Mouse (Mus musculus) right cerebral cortex, adult 2 months (tissue): ENCODE measurements around the gene Hspa1a.
"Not testable (repeated sequence)": the region's sequence is repeated elsewhere in the genome, so short reads cannot be mapped to it uniquely, and the experiment has no call there.

ENCODE experiments used
- DNase-seq, 2 experiments: peaks; one replicate each; pipeline ENCODE4 v3.0.0; 2021 to 2022; ENCODE audit warnings: low spot score in 2 of 2

The Hspa1a gene

GRCm38 (mm10) chr17:34948721-34949552 is 23.0 kb downstream of the Hspa1a start:
- not testable (repeated sequence) for DNase-seq

DNA sequence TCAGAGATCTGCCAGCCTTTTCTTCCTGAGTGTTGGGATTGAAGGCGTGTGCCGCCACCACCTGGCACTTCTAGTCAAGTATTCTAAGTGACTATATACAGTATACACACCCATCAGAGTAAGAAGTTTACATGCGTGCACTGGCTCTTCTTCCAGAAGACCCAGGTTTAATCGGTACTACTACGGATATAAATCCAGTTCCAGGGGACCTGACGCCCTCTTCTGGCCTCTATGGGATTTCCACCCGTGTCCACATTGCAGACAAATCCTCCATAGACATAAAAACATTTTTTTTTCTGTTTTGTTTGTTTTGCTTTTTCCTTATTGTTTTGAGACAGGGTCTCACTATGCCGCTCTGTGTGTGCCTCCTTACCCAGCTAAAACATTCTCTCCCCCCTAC is 24.4 kb downstream of the Hspa1a start:
- DNase-seq = no peak

DNA sequence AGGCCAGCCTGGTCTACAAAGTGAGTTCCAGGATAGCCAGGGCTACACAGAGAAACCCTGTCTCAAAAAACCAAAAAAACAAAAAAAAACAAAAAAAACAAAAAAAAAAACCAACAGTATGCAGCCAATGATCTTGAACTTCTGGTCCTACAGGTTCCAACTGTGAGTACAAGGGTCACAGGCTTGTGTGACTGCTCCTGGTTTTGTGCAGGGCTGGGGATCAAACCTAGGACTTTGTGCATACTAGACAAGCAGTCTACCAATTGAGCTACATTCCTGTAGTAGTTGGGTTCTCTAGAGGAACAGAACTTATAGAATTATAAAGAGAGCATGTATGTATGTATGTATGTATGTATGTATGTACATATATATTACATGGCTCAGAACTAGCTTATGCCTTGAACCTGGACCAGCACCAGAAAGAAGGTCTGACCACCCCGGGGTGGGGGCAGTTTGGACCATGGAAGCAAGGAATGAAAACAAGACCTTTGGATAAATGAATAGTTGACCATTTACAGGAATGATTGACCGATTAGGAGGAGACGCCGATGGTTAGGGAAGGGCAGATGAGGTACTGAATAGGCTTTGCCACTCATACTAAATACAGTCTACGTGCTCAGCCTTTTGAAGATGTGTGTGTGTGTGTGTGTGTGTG is 25.3 kb downstream of the Hspa1a start:
- DNase-seq = no peak

DNA sequence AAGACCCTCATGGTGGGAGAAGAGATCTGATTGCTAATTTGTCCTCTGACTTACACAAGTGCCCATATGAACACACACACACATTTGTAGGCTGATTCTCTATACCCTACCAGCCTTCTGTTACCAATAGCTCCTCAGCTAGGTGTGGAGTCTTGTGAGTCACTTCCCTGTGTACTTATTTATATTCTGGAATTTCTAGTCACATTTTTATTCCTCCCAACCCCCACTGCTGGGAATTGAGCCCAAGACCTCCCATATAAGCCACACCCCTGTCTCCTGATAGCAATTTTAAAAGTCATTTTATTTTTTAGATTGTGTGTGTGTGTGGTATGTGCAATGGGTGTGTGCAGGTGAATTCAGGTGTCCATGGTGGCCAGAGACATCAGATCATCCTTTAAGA is 27.6 kb downstream of the Hspa1a start:
- DNase-seq = no peak

DNA sequence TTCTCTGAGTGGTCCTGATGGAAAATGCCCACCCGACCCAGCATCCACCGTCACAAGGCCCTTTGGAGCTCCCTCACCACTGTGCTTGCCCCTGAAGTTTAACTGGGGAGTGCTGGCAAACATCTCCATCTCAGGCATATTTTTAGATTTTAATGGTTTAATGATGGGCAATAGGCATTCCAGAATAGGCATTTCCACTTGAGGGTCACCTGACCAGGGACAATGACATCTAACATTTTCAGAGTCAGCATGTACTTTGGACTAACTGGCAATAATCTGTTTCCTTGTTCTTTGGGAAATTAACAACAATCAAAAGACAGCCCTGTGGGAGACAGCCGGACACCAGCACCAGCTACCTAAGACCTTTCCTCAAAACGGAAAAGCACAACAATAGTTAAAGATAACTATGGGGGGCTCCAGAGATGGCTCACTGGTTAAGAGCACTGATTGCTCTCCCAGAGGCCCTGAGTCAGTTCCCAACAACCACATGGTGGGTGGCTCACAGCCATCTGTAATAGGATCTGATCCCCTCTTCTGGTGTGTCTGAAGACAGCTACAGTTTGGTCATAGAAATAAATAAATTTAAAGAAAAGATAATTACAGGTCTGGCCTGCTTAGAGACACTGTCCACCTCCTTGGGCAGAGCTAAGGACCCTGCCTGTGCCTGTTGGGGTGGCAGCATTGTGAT is 28.7 kb downstream of the Hspa1a start:
- no peak for DNase-seq

DNA sequence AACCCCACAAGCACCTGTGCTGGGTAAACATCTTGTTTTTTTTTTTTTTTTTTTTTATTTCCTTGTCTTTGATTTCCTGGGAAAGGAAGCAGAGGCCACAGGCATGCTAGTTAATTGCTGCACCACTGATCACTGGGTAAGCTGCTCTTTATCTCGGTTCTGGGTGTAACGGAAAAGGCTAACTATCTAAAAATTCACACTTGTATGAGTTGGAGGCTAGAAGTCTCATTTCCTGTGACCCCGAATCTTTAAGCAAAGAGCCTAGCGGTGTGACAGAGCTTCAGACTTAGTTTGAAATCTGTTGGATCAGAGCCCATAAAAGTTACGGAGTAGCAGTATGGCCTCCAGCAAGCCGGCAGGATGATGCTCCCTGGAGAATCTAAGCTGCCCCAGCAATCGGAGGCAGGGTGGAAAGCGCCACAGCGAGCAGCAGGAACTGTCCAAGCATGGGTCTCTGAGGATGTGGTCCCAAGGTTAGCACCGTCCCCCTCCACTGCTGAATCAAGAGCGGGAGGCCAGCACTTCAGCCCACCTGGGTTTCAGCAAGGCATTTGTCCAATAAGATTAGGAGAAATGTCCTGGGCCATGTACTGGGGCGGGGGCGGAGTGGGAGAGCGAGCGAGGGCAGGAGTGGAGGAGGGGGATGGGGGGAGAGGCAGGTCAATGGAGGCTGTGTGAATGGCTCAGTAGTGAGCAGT is 30.5 kb downstream of the Hspa1a start:
- no peak for DNase-seq

GRCm38 (mm10) chr17:34937960-34938505 is 33.9 kb downstream of the Hspa1a start:
- no peak for DNase-seq

- DNase-seq = no peak
Observed at GRCm38 (mm10) chr17:34934830-34935229, 37.1 kb downstream of the Hspa1a start.

DNA sequence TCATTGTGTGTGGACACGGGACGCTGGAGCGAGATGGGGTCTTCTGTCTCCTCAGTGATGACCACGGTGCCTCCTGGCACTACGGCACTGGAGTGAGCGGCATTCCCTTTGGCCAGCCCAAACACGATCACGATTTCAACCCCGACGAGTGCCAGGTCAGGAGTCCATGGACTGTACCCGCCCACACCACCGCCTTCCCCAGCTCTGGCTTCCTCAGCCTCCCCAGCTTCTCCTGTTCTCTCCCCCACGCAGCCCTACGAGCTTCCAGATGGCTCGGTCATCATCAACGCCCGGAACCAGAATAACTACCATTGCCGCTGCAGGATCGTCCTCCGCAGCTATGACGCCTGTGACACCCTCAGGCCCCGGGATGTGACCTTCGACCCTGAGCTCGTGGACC is 37.9 kb downstream of the Hspa1a start:
- peak; percentile 33 to 44 for DNase-seq

DNA sequence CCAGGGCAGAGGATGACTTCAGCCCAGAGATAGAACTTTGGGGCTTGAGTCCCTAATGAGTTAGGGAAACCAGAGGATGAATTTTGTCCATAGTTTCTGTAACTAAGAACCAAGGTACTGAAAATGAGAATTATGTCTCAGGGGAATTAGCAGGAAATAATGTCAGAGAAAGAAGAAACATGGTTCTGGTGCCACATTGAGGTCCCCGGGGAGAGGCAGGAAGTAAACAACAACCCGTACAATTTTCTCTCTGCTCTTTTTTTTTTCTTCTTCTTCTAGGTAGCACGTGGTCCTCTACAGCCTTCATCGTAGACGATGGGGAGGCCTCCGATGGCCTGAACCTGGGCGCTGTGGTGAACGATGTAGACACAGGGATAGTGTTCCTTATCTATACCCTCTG is 39.7 kb downstream of the Hspa1a start:
- DNase-seq = no peak

- peak; percentile 52 to 56 for DNase-seq
Observed at GRCm38 (mm10) chr17:34931735-34932098, 40.2 kb downstream of the Hspa1a start.

GRCm38 (mm10) chr17:34931061-34931734 is 40.8 kb downstream of the Hspa1a start, which contains the start of gene Neu1:
Neu1 (plus strand) TSS chr17:34931253.
- DNase-seq = peak; percentile 98 to 99

GRCm38 (mm10) chr17:34928841-34929240 is 43.1 kb downstream of the Hspa1a start:
- no peak for DNase-seq

DNA sequence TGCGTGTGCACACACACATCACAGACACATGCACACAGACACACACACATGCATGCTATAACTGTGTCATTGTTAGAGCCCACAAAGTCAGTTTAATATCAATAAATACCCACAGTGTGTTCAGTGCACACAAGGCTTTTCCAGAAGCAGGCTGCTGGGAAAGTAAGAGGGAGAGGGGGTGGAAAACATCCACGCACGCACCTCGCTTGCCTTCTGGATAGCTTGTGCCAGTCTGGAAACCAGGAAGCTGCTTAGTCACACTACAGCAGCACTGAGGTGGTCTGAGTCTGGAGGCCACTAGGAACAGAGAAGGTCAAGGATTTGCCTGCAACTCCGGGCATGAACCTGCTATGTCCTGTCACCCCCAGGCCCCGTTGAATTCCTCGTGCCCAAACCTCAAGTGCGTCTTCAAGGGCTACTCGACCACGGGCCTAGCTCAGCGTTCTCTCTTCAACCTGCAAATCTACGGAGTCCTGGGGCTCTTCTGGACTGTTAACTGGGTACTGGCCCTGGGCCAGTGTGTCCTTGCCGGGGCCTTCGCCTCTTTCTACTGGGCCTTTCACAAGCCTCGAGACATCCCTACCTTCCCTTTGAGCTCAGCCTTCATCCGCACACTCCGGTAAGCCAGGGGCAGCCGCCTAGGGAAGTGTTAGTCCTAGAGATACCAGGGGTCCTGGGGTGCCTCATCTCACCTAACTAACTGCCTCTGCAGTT is 44.5 kb downstream of the Hspa1a start:
- DNase-seq = peak; percentile 53 to 57

- DNase-seq = no peak
Observed at GRCm38 (mm10) chr17:34924258-34924657, 47.7 kb downstream of the Hspa1a start.

- no peak for DNase-seq
Observed at GRCm38 (mm10) chr17:34922939-34923338, 49.0 kb downstream of the Hspa1a start.
